Mouse (Mus musculus) lung, postnatal 0 days (tissue): ENCODE data around the gene 4933427I04Rik. TPM values are rescaled to one million over a fixed set of nuclear protein-coding genes. Genes with fewer than 3 reads are reported as not detected.

Source experiments
- ATAC-seq: fragments of 200-750 bp; cut with Nextera tagmentation; 2 replicates; pipeline ENCODE4 v1.8.0; 2017; ENCODE audit warnings: moderate library complexity
- DNase-seq: peaks from one replicate; pipeline ENCODE4 v3.0.0-alpha.2; 2016; ENCODE audit warnings: low spot score
- H3K27ac ChIP-seq: fragments of 300-500 bp; sonication (generic); 2 replicates; pipeline ENCODE4 v1.5.1; 2014; ENCODE audit warnings: antibody characterized with exemption, mild to moderate bottlenecking, low read length, mixed read lengths
- H3K27me3 ChIP-seq: fragments of 300-500 bp; sonication (generic); replicated peaks from 2 replicates; pipeline ENCODE4 v1.6.1; 2014; ENCODE audit warnings: low read length, mixed read lengths; ENCODE audit not compliant: insufficient read depth
- H3K36me3 ChIP-seq: fragments of 300-500 bp; sonication (generic); 2 replicates; pipeline ENCODE4 v1.6.1; 2014; ENCODE audit warnings: low read length, mixed read lengths; ENCODE audit not compliant: insufficient read depth
- H3K4me1 ChIP-seq: fragments of 300-500 bp; sonication (generic); 2 replicates; pipeline ENCODE4 v1.6.1; 2014; ENCODE audit warnings: antibody characterized with exemption, low read depth, low read length, mixed read lengths; ENCODE audit not compliant: insufficient read depth
- H3K4me2 ChIP-seq: fragments of 300-500 bp; sonication (generic); replicated peaks from 2 replicates; pipeline ENCODE4 v1.6.1; 2014; ENCODE audit warnings: low read depth, mild to moderate bottlenecking, low read length, moderate library complexity, mixed read lengths
- H3K4me3 ChIP-seq: fragments of 300-500 bp; sonication (generic); 2 replicates; pipeline ENCODE4 v1.5.1; 2014; ENCODE audit warnings: low read depth, low read length
- H3K9ac ChIP-seq: fragments of 300-500 bp; sonication (generic); replicated peaks from 2 replicates; pipeline ENCODE4 v1.6.1; 2014; ENCODE audit warnings: low read depth, mild to moderate bottlenecking
- H3K9me3 ChIP-seq: fragments of 300-500 bp; sonication (generic); 2 replicates; pipeline ENCODE4 v1.6.1; 2016; ENCODE audit warnings: low read length, mixed read lengths
- CTCF ChIP-seq: IDR thresholded peaks from 2 replicates; pipeline ENCODE4 v1.5.1; 2016; ENCODE audit warnings: antibody characterized with exemption, mild to moderate bottlenecking
- EP300 ChIP-seq: IDR thresholded peaks from 2 replicates; pipeline ENCODE4 v1.6.1; 2016; ENCODE audit warnings: antibody characterized with exemption, mild to moderate bottlenecking, control low read depth
- WGBS: fragments of 180-500 bp; shearing (Covaris S2); extraction: QIAGEN DNeasy Blood & Tissue Kit; methylation state at CpG from one replicate; pipeline ENCODE4 v1.1.7; 2014; 5-methylcytosine and 5-hydroxymethylcytosine counted together
- polyA plus RNA-seq: library from polyadenylated mRNA; unstranded; fragments of >200 nt; fragmentation: Nextera tagmentation; extraction: Ambion mirVana; gene quantifications from 2 replicates; pipeline ENCODE4 v1.2.1, GENCODE M21; 2015

4933427I04Rik gene
- polyA plus RNA-seq, 1 experiment from 2014 or later, result not detected

GRCm38 (mm10) chr4:123903432-123903831, 44.0 kb downstream of the 4933427I04Rik start:
- Histone ChIP-seq H3K36me3 (no peaks in the 10 kb centered on the region), H3K4me1 (peaks cover 7% of the 10 kb centered on the region), H3K27me3 (no peaks in the 10 kb centered on the region), H3K4me3 (no peak overlapping the region), H3K9me3 (no peaks in the 10 kb centered on the region), H3K27ac (no peak overlapping the region), H3K9ac (no peak overlapping the region), H3K4me2 (no peak overlapping the region)
- no peak for TF ChIP-seq EP300
- TF ChIP-seq CTCF, result peak; percentile 14; the same call in 1 of the 2 replicates
- ATAC-seq (no peak), DNase-seq (no peak)
- 76% methylated on average over 3 of the region's 3 CpGs for WGBS

GRCm38 (mm10) chr4:123904333-123905125, 45.0 kb downstream of the 4933427I04Rik start, which contains the start of gene Mycbp:
TSS of gene Mycbp (plus strand) at chr4:123904832.
- peaks cover 7% of the 10 kb centered on the region for H3K4me1 ChIP-seq
- WGBS, result 5% methylated on average over 42 of the region's 49 CpGs
- ATAC-seq, result peak; percentile 100
- H3K27ac ChIP-seq, result peak within 1 kb of the TSS; percentile 81
- H3K4me2 ChIP-seq, result peak within 1 kb of the TSS; percentile 87
- peak; percentile 99 for DNase-seq
- H3K36me3 ChIP-seq, result no peaks in the 10 kb centered on the region; the same call in 1 of the 2 replicates
- no peaks in the 10 kb centered on the region for H3K9me3 ChIP-seq
- no peak for TF ChIP-seq CTCF
- TF ChIP-seq EP300, result no peak; the same call in 1 of the 2 replicates
- H3K9ac ChIP-seq, result peak within 1 kb of the TSS; percentile 51
- H3K27me3 ChIP-seq, result no peaks in the 10 kb centered on the region
- H3K4me3 ChIP-seq, result peak within 1 kb of the TSS; percentile 72

- Histone ChIP-seq H3K36me3 (no peaks in the 10 kb centered on the region; the same call in 1 of the 2 replicates), H3K4me3 (peak overlapping the region; percentile 72), H3K27me3 (no peaks in the 10 kb centered on the region), H3K9me3 (no peaks in the 10 kb centered on the region), H3K4me2 (peak overlapping the region; percentile 87), H3K27ac (peak overlapping the region; percentile 81), H3K4me1 (peaks cover 7% of the 10 kb centered on the region), H3K9ac (peak overlapping the region; percentile 51)
- ATAC-seq (no peak), DNase-seq (no peak)
- TF ChIP-seq EP300 (no peak), CTCF (no peak)
- whole genome bisulfite sequencing, result 6% methylated on average over 44 of the region's 53 CpGs
These were observed 45.7 kb downstream of the 4933427I04Rik start for GRCm38 (mm10) chr4:123905126-123905668.

GRCm38 (mm10) chr4:123911503-123911902, 52.0 kb downstream of the 4933427I04Rik start:
- no peaks in the 10 kb centered on the region for H3K9me3 ChIP-seq
- no peak for ATAC-seq
- no peaks in the 10 kb centered on the region; the same call in 1 of the 2 replicates for H3K36me3 ChIP-seq
- H3K4me2 ChIP-seq, result no peak overlapping the region
- 0 out of 2 replicates have a peak, but pooled peaks cover under 1% of the 10 kb centered on the region for H3K4me1 ChIP-seq
- no peak overlapping the region for H3K9ac ChIP-seq
- no peak overlapping the region for H3K27ac ChIP-seq
- no peak for DNase-seq
- WGBS, result 83% methylated on average over 4 of the region's 4 CpGs
- TF ChIP-seq CTCF, result no peak
- no peak for TF ChIP-seq EP300
- H3K27me3 ChIP-seq, result no peaks in the 10 kb centered on the region
- H3K4me3 ChIP-seq, result no peak overlapping the region

- H3K9ac ChIP-seq, result no peak overlapping the region
- DNase-seq (no peak), ATAC-seq (no peak)
- TF ChIP-seq CTCF, result no peak
- no peak for TF ChIP-seq EP300
- no peak overlapping the region for H3K4me2 ChIP-seq
- 0 out of 2 replicates have a peak, but pooled peaks cover 2% of the 10 kb centered on the region for H3K4me1 ChIP-seq
- H3K36me3 ChIP-seq, result no peaks in the 10 kb centered on the region; the same call in 1 of the 2 replicates
- H3K27me3 ChIP-seq, result no peaks in the 10 kb centered on the region
- no peak overlapping the region for H3K27ac ChIP-seq
- H3K9me3 ChIP-seq, result no peaks in the 10 kb centered on the region
- 43% methylated on average over 2 of the region's 2 CpGs for WGBS
- H3K4me3 ChIP-seq, result no peak overlapping the region
These were observed 53.0 kb downstream of the 4933427I04Rik start for GRCm38 (mm10) chr4:123912431-123912830.

Other genes starting within 250 kb of the 4933427I04Rik start
- 181 and 221 TPM in 2 replicates for gene Macf1, start 175.3 kb upstream of the 4933427I04Rik start, polyA plus RNA-seq
- gene Ndufs5, start 141.5 kb upstream of the 4933427I04Rik start, polyA plus RNA-seq, result 246 and 263 TPM in 2 replicates
- 37.9 and 40.5 TPM in 2 replicates for gene Akirin1, start 109.3 kb upstream of the 4933427I04Rik start, polyA plus RNA-seq
- gene Rhbdl2, start 71.8 kb upstream of the 4933427I04Rik start, polyA plus RNA-seq, result 0.25 and 0.35 TPM in 2 replicates
- gene Mycbp, start 45.2 kb downstream of the 4933427I04Rik start, polyA plus RNA-seq, result 73.0 and 81.0 TPM in 2 replicates
- gene Rragc, start 57.8 kb downstream of the 4933427I04Rik start, polyA plus RNA-seq, result 47.4 and 50.4 TPM in 2 replicates
- not detected in 2 replicates for gene 4930535I16Rik, start 58.3 kb downstream of the 4933427I04Rik start, polyA plus RNA-seq